Mouse (Mus musculus) macrophage (primary cell): ENCODE data around the gene Eva1b. TPM values are rescaled to one million over a fixed set of nuclear protein-coding genes. Genes with fewer than 3 reads are reported as not detected.

Experiments
- H3K27ac ChIP-seq: fragments of 350-480 bp; formaldehyde crosslinking; 2 replicates; pipeline ENCODE4 v1.9.0; 2021
- H3K36me3 ChIP-seq: fragments of 350-480 bp; formaldehyde crosslinking; 2 replicates; pipeline ENCODE4 v1.9.0; 2021; ENCODE audit errors: inconsistent target
- H3K4me3 ChIP-seq: fragments of 350-480 bp; formaldehyde crosslinking; 2 replicates; pipeline ENCODE4 v1.9.0; 2021; ENCODE audit errors: inconsistent target
- H3K79me2 ChIP-seq: fragments of 350-480 bp; formaldehyde crosslinking; 2 replicates; pipeline ENCODE4 v1.9.0; 2021; ENCODE audit errors: inconsistent target
- WGBS: methylation state at CpG from one replicate; pipeline ENCODE4 v1.1.7; 2026; ENCODE audit warnings: inconsistent platforms; ENCODE audit not compliant: missing documents; 5-methylcytosine and 5-hydroxymethylcytosine counted together
- polyA plus RNA-seq: library from polyadenylated mRNA; stranded (reverse); fragments of 250-400 nt; gene quantifications from 3 replicates; pipeline ENCODE4 v1.2.4, GENCODE M21; 2018; ENCODE audit warnings: inconsistent platforms
- total RNA-seq, 78 experiments: library from RNA; depleted of rRNA; stranded (reverse); fragments of 250-400 nt; gene quantifications; 1 replicate in 9 of 78; 2 replicates in 24 of 78; 3 replicates in 43 of 78; 4 replicates in 2 of 78; pipeline ENCODE4 v1.2.4; 2018; ENCODE audit warnings: inconsistent platforms in 56 of 78

Gene Eva1b
- 10 to 100 TPM in 22 of 26 experiments, 1 to 10 TPM in 4; 5.5 to 52.5 (median 24.9) TPM for total RNA-seq (2018; cell fraction: chromatin; rRNA removed)
- total RNA-seq (2018; cell fraction: cytosol; rRNA removed) = 10 to 100 TPM in 25 of 26 experiments, 1 to 10 TPM in 1; 9.7 to 59.7 (median 31.6) TPM
- 10 to 100 TPM; 10.2 to 90.6 (median 43.6) TPM for total RNA-seq (2018; cell fraction: nucleus; rRNA removed)
- 4.4 to 20.0 TPM (median 6.2 TPM) in 3 replicates for polyA plus RNA-seq

DNA sequence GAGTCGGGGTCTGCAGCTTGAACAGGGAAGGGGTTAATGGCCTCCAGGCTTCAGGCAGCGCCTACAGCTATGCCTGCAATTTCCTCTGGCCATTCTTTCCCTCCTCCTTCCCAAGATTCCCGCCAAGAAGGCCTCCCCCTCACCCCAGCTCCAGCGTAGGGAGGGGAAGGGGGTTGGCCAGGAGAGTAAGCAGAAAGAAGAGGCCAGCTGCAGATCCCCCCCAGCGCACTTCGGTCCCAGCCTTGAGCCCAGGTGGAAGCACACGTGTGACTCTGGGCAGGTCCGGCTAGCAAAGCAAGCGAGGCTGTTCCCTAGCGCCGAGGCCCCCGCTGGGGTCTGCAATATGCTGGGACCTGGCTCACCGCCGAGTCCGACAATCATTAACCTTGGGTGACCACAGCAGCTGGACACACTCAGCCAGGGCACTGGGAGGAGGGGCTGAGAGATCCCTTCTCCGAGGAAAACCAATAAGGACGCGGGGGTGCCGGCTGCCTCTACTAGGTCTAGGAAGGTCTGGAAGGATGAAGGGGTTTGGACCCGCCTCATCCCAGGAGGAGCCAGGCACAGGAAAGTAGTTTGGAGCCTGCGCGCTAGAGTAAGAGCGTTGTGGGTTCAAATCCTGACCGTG is at the start of gene Eva1b:
Eva1b (plus strand) TSS at position 212 of the 628 bp plus-strand sequence.
- no peaks in the 10 kb centered on the region for H3K36me3 ChIP-seq
- H3K79me2 ChIP-seq = no peaks in the 10 kb centered on the region
- 58% methylated on average over 24 of the region's 24 CpGs for WGBS
- H3K4me3 ChIP-seq = peak within 1 kb of the TSS; percentile 25
- no peak within 1 kb of the TSS for H3K27ac ChIP-seq

DNA sequence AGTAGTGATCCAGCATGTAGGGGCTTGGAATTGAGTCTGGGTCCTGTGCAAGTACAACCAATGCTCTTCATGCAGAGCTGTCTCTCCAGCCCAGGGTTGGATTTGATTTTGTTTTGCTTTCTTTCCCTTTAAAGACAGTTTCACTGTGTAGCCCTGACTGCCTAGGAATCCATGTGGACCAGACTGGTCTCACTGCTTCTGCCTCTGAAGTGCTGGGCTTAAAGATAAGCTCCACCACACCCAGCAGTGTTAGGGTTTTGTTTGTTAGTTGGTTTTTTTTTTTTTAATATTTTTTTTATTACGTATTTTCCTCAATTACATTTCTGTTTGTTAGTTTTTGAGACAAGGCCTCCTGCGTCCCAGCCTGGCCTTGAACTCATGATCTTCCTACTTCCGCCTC is 48.2 kb upstream of the Eva1b start:
- 97% methylated on average over 3 of the region's 3 CpGs for WGBS
- Histone ChIP-seq H3K36me3 (peaks cover 7% of the 10 kb centered on the region; the same call in 1 of the 2 replicates), H3K4me3 (no peak overlapping the region), H3K27ac (no peak overlapping the region), H3K79me2 (peaks cover 56% of the 10 kb centered on the region)

DNA sequence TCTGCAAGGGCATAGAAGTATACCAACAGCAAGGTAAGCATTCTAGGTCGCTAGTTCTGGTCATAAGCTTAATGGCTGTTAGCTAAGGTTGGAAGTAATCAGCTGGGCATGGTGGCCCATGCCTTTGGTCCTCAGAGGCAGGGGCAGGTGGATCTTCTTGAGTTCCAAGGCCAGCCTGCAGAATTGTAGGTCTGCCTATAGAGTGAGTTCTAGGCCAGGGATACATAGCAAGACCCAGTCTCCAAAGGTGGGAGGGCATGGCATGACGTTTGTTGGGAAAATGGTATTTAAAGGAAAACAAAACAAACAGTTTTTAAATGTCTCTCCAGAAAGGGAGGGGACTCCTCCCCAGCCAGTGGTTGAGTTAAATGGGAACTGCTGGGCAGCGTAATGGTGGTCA is 46.8 kb upstream of the Eva1b start:
- H3K27ac ChIP-seq = no peak overlapping the region
- WGBS = 97% methylated on average over 3 of the region's 3 CpGs
- peaks cover 7% of the 10 kb centered on the region; the same call in 1 of the 2 replicates for H3K36me3 ChIP-seq
- no peak overlapping the region for H3K4me3 ChIP-seq
- peaks cover 70% of the 10 kb centered on the region for H3K79me2 ChIP-seq

DNA sequence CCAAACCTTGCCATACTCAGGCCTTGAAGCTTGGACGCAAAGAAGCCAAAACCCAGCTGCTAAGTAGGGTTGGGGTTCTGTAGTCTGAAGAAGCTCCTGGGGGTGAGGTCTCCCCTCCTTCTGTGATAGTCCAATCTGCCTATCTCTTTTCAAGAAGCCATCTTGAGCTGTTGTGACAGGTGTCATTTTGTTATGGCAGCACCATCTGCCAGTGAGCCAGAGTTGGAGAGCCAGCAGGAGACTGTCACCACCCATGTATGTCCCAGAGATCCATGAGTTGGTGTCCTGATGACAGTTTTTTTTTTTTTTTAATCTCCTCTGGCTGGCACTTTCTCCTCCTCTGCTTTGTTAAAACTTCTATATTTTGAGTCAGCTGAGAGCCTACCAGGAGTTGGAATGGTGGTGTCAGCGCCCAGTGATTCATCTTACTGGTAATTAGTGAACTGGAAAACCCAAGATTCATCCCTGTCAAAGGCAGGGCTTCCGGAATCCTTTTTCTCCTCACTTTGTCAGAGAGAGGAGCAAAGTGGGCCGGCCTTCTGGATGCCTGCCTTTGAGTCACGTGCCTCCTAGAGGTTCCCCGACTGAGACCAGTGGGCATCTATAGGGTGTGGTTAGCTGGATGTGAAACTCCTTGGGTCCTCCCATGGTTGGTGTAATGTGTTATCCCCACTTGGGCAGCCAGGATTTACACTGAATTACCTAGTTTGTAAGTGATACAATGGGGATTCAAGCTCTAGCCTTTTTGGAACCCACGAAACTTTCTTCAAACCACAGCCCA is 45.3 kb upstream of the Eva1b start:
- Histone ChIP-seq H3K79me2 (peaks cover 78% of the 10 kb centered on the region), H3K27ac (peak overlapping the region; percentile 80), H3K36me3 (peaks cover 7% of the 10 kb centered on the region; the same call in 1 of the 2 replicates), H3K4me3 (peak overlapping the region; percentile 41; the same call in 1 of the 2 replicates)
- WGBS = 44% methylated on average over 7 of the region's 7 CpGs

DNA sequence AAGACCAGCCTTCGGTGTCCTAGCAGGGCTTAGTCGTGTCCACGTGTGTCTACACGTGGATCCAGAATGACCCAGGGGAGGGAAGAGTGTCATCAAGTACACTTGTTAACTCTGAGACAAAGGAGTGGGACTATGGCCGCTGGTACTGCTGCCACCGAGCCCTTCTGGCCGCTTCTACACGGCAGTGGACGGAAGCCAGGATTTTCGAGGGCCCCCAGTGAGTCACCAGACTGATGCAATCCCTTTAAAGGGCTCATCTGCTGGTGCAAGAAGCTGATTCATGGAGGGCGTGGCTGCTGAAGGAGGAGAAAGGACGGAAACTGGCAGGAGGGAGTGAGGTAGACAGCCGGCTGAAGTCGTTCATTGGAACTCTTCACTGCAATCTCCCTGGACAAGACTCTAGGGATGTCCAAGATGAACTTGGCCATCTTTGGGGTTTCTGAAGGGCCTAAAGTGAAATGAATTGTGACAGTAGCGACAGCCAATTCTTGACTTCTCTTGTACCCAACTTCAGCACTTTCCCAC is 44.4 kb upstream of the Eva1b start:
- Histone ChIP-seq H3K4me3 (peak overlapping the region; percentile 41), H3K36me3 (peaks cover 7% of the 10 kb centered on the region; the same call in 1 of the 2 replicates), H3K27ac (peak overlapping the region; percentile 80), H3K79me2 (peaks cover 78% of the 10 kb centered on the region)
- WGBS = 1% methylated on average over 15 of the region's 15 CpGs

DNA sequence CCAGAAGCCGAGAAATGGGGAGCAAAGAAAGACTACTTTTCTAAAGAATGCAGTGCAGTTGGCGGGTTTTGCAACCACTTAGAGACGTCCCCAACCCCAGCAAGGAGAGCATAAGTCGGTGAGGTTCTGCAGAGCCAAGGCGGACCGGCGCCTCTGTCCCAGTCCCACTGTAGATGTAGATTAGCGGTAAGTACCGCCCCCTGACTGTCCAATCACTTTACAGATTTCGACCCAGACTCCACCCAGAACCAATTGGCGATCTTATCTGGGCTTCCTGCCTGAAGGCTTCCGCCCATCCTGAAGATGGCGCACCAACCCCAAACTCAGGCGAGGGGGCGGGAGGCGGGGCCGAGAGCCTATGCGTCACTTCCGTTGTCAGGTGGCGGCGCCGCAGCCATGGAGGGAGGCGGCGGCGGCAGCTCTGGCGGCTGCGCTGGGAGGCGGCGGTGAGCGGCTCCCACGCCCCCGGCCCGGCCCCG is 43.9 kb upstream of the Eva1b start, which contains the start of gene Stk40:
Stk40 (plus strand) TSS at position 368 of the 479 bp plus-strand sequence.
- H3K79me2 ChIP-seq = peaks cover 78% of the 10 kb centered on the region
- under 1% methylated on average over 33 of the region's 34 CpGs for WGBS
- peak within 1 kb of the TSS; percentile 78 for H3K4me3 ChIP-seq
- peaks cover 2% of the 10 kb centered on the region; the same call in 1 of the 2 replicates for H3K36me3 ChIP-seq
- peak within 1 kb of the TSS; percentile 80 for H3K27ac ChIP-seq

DNA sequence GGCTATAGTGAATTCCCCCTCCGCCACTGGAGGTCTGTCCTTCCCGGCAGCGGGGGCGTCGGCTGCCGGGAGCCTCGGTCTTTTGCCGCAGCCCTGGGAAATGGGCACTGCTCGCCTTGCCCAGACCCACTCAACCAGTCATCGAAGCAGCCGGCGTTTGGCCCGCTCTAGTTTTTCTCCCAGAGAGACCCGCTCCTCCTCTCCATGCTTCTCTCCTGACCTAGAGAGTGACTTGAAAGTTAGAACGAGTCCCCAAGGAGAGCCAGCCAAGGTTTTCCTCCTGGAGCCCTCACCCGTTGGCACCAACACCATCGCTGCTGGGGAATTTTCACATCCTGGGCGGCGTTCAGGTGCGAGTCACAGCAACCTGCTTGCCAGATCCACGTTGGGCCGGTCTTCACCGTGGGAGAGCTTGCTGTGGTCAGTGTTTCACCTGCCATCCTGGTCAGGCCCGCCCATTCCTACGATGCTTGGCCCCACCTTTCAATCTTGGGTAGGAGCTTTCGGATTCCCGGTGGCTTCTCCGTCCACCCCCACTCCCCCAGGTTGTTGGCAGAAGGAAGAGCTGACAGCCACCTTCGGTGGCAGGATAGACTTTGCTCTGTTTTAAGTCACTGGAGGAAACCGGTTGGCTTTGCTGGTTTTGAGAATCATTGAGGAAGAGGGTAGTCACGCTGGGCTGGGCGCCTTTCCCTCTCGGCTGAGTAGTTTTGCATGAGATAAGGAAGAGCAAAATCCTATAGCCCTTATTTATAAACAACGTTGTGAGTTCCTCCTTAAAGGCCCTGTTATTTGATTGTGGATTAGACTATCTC is 43.1 kb upstream of the Eva1b start:
- H3K79me2 ChIP-seq = peaks cover 78% of the 10 kb centered on the region
- H3K4me3 ChIP-seq = peak overlapping the region; percentile 78
- H3K36me3 ChIP-seq = no peaks in the 10 kb centered on the region; the same call in 1 of the 2 replicates
- peak overlapping the region; percentile 38 for H3K27ac ChIP-seq
- under 1% methylated on average over 34 of the region's 34 CpGs for WGBS

DNA sequence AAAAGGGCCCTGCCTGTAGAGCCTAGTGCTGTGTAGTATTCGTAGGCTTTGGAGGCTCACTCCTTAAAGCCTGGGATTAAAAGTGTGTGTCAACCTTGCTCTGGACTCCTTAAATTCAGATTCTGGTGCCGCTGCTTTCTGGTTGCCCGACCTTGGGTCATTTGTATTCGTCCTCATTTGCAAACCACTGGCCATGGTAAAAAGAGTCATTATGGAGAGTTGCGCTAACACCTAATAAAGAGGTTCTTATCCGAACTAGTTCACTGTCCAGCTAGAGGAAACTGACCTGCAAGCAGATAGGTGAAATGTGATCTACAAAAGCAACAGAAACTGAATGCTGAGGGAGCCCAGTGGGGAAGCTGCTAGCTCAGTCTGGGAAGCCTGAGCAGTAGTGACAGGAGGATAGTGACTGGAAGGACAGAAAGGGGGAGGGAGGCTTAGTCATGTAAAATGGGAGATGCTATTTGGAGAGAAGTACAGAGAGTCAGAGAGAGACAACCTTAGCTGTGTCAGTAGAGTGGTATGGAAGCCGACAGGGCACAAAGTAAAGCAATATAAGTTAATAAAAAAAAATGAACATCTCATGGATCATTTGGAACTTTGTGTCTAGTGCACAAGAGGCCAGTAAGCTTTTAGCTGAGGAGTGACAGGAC is 42.3 kb upstream of the Eva1b start:
- Histone ChIP-seq H3K27ac (peak overlapping the region; percentile 38; the same call in 1 of the 2 replicates), H3K36me3 (no peaks in the 10 kb centered on the region), H3K4me3 (peak overlapping the region; percentile 78; the same call in 1 of the 2 replicates), H3K79me2 (peaks cover 73% of the 10 kb centered on the region)
- 88% methylated on average over 7 of the region's 7 CpGs for WGBS

DNA sequence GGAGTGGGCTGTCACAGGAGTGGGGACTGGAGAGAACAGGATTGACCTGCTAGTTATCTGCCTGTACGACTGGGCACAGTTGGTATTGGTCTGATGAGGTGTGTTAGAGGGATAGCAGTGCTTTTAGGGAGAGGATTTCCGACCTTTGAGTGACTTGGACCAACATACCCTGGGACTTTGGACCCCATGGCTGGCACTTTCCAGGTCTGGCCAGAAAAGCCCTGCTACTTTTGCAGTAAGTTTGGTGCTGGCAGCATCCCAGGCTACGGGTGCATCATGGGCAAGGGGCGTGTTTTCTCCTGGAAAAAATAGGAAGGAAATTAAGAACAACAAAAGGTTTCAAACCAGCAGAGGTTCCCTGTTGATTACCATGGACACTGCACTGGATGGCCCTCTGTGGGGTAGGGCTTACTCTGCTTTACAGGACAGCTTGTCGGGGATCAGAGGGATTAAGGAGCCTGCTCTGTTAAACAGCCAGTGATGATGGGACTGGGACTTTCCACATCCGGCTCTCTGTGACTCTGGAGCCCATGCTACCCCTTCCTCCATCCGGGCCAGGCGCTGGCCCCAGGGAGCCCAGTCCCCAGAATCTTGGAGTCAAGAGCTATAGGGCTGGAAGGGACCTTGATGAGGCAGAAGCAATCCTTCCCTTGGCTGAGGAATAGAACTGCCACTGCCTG is 39.3 kb upstream of the Eva1b start:
- no peak overlapping the region for H3K4me3 ChIP-seq
- H3K27ac ChIP-seq = no peak overlapping the region
- peaks cover 79% of the 10 kb centered on the region for H3K79me2 ChIP-seq
- WGBS = 45% methylated on average over 8 of the region's 8 CpGs
- H3K36me3 ChIP-seq = no peaks in the 10 kb centered on the region

DNA sequence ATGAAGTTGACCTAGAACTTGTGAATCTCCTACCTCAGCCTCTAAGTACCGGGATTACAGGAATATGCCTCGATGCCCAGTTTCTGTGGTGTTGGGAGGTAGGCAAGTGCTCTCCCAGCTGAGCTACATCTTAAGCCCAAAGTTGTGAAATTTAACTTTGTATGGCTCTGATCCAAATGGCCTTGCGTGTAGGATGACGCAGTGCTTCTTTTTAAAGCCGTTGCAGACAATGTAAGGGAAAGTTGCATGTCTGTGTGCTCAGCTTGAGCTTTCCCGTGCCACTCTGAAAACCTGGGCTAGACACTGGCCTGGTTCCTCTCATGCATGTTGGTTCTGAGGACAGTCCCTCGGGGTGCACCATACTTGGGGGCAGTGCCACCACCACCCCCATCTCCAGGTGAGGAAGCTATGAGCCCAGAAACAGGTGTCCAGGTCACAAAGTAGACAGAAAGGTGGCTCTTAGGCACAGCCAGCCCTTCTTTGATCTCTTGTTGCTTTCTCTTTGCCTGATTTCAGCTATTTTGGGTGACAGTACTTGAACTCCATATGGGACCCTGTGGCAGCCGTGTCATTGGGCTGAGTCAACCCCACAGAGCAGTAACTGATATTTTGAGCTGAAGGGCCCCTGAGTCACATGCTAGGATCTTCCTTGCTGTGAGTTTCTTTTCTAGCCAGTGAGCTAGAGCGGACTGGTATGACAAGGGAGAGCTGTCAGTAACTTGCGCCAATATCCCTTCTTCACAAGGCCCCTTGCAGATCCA is 37.8 kb upstream of the Eva1b start:
- H3K27ac ChIP-seq = peak overlapping the region; percentile 88
- WGBS = 24% methylated on average over 10 of the region's 10 CpGs
- H3K4me3 ChIP-seq = no peak overlapping the region; the same call in 1 of the 2 replicates
- no peaks in the 10 kb centered on the region for H3K36me3 ChIP-seq
- peaks cover 88% of the 10 kb centered on the region for H3K79me2 ChIP-seq

DNA sequence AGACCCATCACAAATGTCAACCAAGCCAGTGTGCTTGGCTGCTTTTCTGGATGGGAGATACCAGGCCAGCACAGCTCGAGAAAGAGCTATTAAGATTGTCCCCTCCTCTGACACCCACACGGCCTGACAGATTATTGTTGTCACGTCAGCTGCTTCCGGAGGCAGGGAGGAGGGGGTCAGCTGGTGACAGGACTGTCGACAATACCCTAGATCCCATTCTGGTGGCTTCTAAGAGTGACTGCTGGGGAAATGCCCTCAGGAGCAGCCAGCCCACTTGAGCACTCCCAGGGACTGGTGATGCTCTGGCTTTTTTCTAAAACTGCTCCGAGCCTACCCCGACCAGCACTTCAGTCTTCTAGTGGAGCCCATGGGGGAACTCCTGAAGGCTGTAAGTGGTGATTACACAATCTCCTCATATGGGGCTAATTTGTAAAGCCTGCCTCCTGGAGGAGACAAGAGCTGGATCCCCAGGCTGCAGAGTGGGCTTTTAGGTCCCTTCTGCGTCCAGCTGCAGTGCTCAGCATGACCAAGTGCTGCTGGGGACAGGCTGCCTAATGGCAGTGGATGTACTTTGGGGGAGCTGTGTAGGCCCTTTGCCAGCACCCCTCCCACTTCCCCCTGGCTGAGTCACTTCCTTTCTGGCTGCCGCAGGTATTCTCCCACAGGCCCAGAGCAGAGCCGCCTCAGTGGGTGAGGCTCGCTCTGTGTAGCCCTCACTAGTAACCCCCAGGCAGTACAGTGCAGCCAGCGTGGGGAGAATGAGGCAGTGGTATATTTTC is 37.0 kb upstream of the Eva1b start:
- under 1% methylated on average over 12 of the region's 12 CpGs for WGBS
- Histone ChIP-seq H3K79me2 (peaks cover 88% of the 10 kb centered on the region), H3K36me3 (no peaks in the 10 kb centered on the region), H3K4me3 (no peak overlapping the region; the same call in 1 of the 2 replicates), H3K27ac (peak overlapping the region; percentile 88)

DNA sequence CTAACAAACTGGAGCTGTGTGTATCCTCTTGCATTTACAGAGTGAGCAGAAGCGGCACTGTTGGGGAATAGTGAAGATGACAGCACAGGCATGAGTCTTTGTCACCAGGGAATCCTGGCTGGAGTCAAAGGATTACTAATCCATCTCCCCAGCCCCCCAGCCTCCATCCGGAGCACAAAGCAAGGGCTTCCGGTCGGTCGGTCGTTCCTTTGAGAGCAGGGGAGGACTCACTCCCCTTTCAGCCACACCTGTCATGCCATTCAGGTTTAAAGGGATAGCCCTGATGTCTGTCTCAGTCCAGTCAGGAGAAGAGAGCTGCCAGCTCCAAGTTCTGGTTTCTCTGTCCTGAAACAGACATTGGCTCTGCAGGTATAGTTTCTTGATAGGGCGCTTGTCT is 36.4 kb upstream of the Eva1b start:
- 25% methylated on average over 7 of the region's 7 CpGs for WGBS
- H3K27ac ChIP-seq = peak overlapping the region; percentile 88
- no peak overlapping the region for H3K4me3 ChIP-seq
- peaks cover 88% of the 10 kb centered on the region for H3K79me2 ChIP-seq
- no peaks in the 10 kb centered on the region for H3K36me3 ChIP-seq
